Mouse (Mus musculus) MEL (cell line): Measurements from ENCODE around the gene Nova2.

ENCODE experiments used
- CHD2 ChIP-seq: IDR thresholded peaks from 2 replicates; pipeline ENCODE4 v1.6.1; 2011; ENCODE audit warnings: low read length, improper control_type of control experiment
- CTCF ChIP-seq, 3 experiments: IDR thresholded peaks in 2 of 3; conservative IDR thresholded peaks in 1 of 3; 2 replicates each; pipeline ENCODE4 v1.5.1; 2011 to 2012; ENCODE audit warnings: low read length in 3 of 3, low read depth in 2 of 3, mild to moderate bottlenecking in 2 of 3, improper control_type of control experiment in 1 of 3, inconsistent platforms in 1 of 3, mixed read lengths in 1 of 3, moderate library complexity in 1 of 3; ENCODE audit not compliant: control insufficient read depth in 1 of 3, insufficient read depth in 1 of 3, poor library complexity in 1 of 3, severe bottlenecking in 1 of 3
- GATA1 ChIP-seq: IDR thresholded peaks from 2 replicates; pipeline ENCODE4 v1.6.1; 2011; ENCODE audit warnings: low read depth, low read length, improper control_type of control experiment
- TCF12 ChIP-seq: IDR thresholded peaks from 2 replicates; pipeline ENCODE4 v1.6.1; 2014; ENCODE audit warnings: low read depth, mild to moderate bottlenecking, inconsistent platforms, low read length, improper control_type of control experiment, moderate library complexity

DNA sequence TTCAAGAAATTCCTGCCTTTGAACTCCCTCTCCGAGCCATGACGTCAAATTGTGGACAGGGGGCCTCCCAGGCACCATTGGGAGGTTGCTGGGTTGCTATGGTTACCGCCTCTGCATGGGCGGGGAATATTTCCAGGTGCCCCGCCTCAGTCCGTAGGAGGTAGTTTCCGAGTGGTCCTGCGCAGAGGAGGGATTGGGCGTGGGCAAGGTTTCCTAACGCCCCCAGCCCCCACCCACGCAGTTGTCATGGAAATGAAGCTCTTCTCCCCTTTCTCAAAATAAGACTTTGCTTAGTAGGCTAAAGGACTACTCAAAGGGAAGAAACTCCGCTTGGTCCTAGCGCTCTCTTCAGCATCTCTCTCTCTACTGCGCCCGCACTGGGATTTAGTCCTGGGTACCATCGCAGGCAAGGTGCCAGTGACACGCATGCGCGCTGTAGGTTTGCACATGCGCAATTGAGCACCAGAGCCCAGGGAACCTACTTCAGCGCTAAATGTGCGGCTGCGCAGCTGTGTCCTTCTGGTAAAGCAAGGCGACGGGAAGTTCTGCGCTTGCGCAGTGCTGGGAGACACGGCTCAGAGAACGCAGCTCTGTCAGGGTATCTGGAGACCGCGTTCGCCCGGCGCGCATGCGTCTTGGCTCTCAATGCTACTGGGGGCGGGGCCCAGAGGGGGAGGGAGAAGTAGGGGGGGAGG is 65.1 kb downstream of the Nova2 start, which contains the start of gene Mypop:
- TF ChIP-seq CTCF (IDR thresholded peaks at IDR 0.05 in 2 of 3, conservative IDR thresholded peaks at IDR 0.05 in 1 of 3; ENCODE audit: control insufficient read depth in 1 of 3, insufficient read depth in 1 of 3, low read depth in 2 of 3, low read length in 3 of 3, poor library complexity in 1 of 3, severe bottlenecking in 1 of 3) (no peak), GATA1 (no peak), TCF12 (no peak), CHD2 (peak; percentile 48; the same call in 1 of the 2 replicates)
